Mouse (Mus musculus): ENCODE results near the gene Espl1.

DNA sequence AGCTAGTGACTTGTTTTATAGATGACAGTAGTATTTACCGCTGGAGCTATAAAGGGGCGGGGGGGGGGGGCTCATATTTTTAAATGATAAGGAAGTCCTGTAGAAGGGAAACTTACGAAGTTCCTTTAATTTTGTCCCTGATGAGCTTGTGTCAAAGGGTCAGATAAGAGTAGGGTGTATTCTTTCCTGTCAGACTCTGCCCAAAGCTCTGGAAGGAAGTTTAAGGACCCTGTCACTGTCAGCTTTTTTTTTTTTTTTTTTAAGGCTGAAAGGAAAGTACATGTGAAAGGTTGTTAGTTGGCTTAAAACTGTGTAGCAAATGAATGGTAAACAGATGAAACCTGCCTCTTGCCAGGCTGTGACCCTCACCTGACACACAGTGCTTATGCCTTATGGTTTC lies 12.4 kb upstream of the Espl1 start:
- no peak for TF ChIP-seq POLR2A (IDR thresholded peaks at IDR 0.05; ENCODE audit: control insufficient read depth, extremely low read depth, insufficient read depth, low read length, poor library complexity)
- TF ChIP-seq CTCF (IDR thresholded peaks at IDR 0.05; ENCODE audit: borderline replicate concordance, control insufficient read depth, extremely low read depth, insufficient read depth, low read length, poor library complexity): no peak

All from thymus, adult 2 months (tissue).